Mouse (Mus musculus) frontal cortex, adult 2 months (tissue): ENCODE measurements around the gene Nacc1. TPM values are rescaled to one million over a fixed set of nuclear protein-coding genes. Genes with fewer than 3 reads are reported as not detected.
A peak's percentile ranks its signal among the peaks of the same experiment; 100 is the strongest.
"Not testable (repeated sequence)": the region's sequence is repeated elsewhere in the genome, so short reads cannot be mapped to it uniquely, and the experiment has no call there.

Experiments
- DNase-seq, 2 experiments: peaks; one replicate each; pipeline ENCODE4 v3.0.0; 2022; ENCODE audit warnings: low spot score in 1 of 2; ENCODE audit errors: extremely low spot score in 1 of 2
- polyA plus RNA-seq: library from polyadenylated mRNA; depleted of rRNA; stranded (reverse); fragments of >200 nt; gene quantifications from 2 replicates; pipeline ENCODE4 v1.2.3, GENCODE M21; 2012

Nacc1 gene
- polyA plus RNA-seq, 1 experiment, result 79.8 TPM

- no peak for DNase-seq
Measured at GRCm38 (mm10) chr8:84700941-84701911, 13.6 kb upstream of the Nacc1 start, which contains the start of gene Lyl1. Lyl1 (plus strand) TSS chr8:84701457.

GRCm38 (mm10) chr8:84700526-84700925 is 12.9 kb upstream of the Nacc1 start:
- DNase-seq, result no peak

- peak in 1 of 2 experiments; percentile 69 for DNase-seq
Measured at GRCm38 (mm10) chr8:84699861-84700322, 12.2 kb upstream of the Nacc1 start.

- no peak for DNase-seq
Measured at GRCm38 (mm10) chr8:84698929-84699401, 11.3 kb upstream of the Nacc1 start.

GRCm38 (mm10) chr8:84698288-84698687 is 10.6 kb upstream of the Nacc1 start:
- DNase-seq, result no peak

- peak in 1 of 2 experiments; percentile 61 for DNase-seq
Measured at GRCm38 (mm10) chr8:84697166-84698130, 9.8 kb upstream of the Nacc1 start.

GRCm38 (mm10) chr8:84695140-84695539 is 7.5 kb upstream of the Nacc1 start:
- DNase-seq, result no peak

GRCm38 (mm10) chr8:84693332-84693731 is 5.7 kb upstream of the Nacc1 start:
- DNase-seq, result no peak

GRCm38 (mm10) chr8:84689091-84689915 is 1.6 kb upstream of the Nacc1 start:
- peak; percentile 85 to 96 for DNase-seq

GRCm38 (mm10) chr8:84687003-84687704 is 508 bp downstream of the Nacc1 start:
- no peak for DNase-seq

GRCm38 (mm10) chr8:84686191-84687002 is 1.3 kb downstream of the Nacc1 start, which contains the start of gene Trmt1:
Trmt1 (plus strand) TSS chr8:84686307.
- DNase-seq, result peak in 1 of 2 experiments; percentile 61

- no peak for DNase-seq
Measured at GRCm38 (mm10) chr8:84684537-84684936, 3.1 kb downstream of the Nacc1 start.

- DNase-seq, result no peak
Measured at GRCm38 (mm10) chr8:84682257-84682656, 5.4 kb downstream of the Nacc1 start.

- no peak for DNase-seq
Measured at GRCm38 (mm10) chr8:84681476-84681875, 6.2 kb downstream of the Nacc1 start.

- no peak for DNase-seq
Measured at GRCm38 (mm10) chr8:84677305-84677704, 10.4 kb downstream of the Nacc1 start.

GRCm38 (mm10) chr8:84670295-84671006 is 17.2 kb downstream of the Nacc1 start:
- DNase-seq, result not testable (repeated sequence)

GRCm38 (mm10) chr8:84668731-84669485 is 18.8 kb downstream of the Nacc1 start:
- no peak for DNase-seq
